Mouse (Mus musculus) gastrocnemius, postnatal 4 days (tissue): ENCODE data around the gene Lat2. TPM values are rescaled to one million over a fixed set of nuclear protein-coding genes. Genes with fewer than 3 reads are reported as not detected.

Source experiments
- DNase-seq, 2 experiments: peaks; one replicate each; pipeline ENCODE4 v3.0.0; 2021 to 2022; ENCODE audit warnings: low spot score in 2 of 2, mixed read lengths in 2 of 2
- total RNA-seq, 2 experiments: library from RNA; stranded (reverse); gene quantifications; 2 replicates each; pipeline ENCODE4 v1.2.3; 2021

Gene Lat2
- total RNA-seq, 2 experiments from 2014 or later = 4.5 to 6.3 TPM

DNA sequence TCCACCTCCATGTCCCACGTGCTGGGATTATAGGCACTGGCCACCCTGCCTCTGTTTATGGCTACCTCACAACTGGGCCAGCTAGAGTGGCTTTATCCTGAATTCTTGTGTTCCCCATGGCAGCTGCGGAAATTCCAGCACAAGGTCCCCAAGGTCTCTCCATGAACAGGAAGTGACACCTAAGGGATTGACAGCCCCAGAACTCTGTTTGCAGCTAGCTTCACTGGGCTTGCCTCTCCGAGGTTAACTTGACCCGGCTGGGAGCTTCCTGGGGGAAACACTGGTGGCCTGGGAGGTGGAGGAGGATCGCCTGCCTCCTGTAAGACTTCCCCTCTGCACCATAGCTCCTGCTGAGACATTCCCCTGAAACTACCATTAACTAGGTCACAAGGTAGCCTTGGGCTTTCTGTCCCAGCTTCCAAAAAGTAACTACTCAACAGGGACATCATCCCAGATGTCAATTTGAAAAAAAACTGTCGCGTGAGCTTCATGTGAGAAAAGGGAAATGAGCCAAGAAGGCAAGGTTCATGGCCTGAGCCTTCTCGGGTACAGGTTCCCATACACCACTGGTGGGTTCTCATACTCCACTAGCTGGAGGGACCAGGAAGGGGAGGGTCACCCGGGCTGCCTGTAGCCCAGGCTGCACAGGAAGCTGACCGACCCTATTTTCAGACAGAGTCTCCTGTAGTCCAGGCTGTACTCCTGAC, 42.2 kb downstream of the Lat2 start:
- DNase-seq = no peak

DNA sequence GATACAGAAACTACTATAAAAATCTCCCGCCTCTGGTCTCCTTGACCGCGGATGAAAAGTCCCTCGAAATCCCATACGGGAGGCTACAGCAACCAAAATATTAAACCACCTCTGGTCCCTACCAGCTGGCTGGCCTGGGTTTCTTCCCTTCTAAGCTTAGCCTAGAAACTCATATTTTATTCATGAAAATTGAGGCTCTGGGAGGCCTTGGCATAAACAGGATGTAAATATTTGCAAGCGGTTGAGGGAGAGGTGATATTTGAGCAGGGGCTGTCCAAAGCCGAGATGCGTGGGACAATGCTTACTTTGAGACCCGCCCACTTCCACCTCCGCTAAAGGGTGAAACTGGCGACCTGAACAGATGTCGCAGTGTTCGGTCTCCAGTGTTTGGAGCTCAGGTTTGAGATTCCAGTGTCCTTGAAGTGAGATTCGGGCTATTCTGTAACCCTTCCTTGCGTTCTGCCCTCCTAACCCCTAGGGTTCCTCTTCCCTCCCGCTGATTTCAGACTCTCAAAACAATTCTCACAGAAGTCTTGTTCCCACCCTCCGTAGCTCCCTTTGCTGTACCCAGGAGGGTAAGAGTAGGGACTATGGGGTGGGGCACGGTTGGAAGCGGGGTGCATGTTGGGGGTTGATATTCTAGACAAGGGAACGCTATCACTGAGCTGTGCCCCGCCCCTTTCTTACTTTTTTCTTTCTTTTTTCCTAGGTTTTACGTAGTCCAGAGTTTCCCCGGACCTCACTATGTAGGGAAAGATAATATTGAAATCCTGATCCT, 42.9 kb downstream of the Lat2 start:
- peak in 1 of 2 experiments; percentile 43 for DNase-seq

DNA sequence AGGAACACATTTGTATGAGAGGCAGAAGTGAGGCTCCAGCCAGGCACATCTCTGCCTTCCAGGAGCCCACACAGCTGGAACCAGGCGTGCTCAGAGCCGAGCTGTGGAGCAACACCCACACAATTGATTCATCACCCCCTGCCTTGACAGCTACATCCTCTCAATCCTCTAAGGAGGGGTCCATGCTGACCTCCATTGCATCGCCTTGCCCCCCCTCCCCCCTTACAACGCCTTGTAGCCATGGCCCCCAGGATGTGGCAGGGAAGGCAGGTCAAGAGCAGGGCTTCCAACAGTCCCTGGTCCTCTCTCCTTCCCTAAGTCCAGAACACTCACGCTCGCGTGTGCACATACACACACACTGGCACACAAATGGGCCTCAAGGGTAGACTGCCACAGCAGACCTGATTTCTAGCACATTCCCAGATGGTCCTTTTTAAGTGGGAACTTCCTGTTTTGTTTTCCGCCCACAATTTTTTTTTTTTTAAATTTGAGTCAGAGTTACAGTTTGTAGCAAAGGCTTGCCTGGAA, 45.8 kb downstream of the Lat2 start:
- DNase-seq = no peak

DNA sequence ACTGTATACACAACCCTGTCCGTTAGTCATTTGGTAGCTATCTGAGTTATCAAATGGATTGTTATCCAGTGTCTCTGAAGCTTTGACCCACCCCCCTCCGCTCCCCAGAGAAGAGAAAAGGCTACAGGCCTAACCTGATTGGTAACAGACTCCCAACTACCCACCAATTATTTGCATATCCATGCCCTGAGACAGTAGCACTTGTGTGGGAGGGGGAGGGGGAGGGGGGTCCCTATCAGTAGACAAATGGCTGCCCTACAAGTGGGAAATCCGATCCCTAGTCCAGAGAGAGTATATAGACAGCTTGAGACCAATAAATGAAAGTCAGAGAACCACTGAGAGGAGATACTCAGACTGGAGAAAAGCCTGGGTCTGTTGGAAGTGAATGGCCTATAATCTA, 46.8 kb downstream of the Lat2 start:
- no peak for DNase-seq

DNA sequence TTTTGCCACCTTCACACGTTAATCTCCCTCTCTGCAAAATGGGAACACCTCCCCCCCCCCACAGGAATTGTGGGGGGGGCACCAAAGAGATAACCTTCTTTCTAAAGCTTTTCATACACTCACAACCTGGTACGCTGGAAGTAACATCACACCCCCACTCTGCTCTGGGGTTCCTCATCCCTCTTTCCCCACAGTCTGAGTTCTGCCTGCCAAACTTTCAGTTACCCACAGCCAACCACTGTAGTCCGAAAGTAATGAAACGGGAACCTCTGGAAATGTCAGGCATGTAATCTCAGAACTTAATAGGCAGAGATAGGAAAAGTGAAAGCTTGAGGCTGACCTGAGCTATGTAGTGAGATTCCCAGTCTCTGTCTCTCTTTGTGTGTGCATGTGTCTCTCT, 47.4 kb downstream of the Lat2 start:
- no peak for DNase-seq

DNA sequence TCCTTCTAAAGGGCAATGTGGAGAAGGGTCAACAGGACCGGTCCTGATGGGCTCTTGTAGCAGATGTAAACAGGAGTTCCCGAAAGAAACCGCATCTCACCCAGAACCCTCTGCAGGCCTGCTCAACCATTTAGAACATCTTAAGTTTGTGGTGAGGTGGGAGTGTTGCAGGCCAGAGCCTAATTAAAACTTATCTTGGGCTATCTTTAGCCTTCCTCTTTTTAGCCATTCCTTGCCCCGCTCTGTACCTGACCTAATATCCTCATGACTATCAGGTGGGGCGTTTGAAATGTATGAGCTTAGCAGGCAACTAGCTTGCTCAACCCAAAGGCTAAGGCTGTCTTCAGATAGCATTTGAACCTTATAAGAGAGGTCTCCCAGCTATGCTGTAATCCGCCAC, 49.1 kb downstream of the Lat2 start:
- DNase-seq = no peak

DNA sequence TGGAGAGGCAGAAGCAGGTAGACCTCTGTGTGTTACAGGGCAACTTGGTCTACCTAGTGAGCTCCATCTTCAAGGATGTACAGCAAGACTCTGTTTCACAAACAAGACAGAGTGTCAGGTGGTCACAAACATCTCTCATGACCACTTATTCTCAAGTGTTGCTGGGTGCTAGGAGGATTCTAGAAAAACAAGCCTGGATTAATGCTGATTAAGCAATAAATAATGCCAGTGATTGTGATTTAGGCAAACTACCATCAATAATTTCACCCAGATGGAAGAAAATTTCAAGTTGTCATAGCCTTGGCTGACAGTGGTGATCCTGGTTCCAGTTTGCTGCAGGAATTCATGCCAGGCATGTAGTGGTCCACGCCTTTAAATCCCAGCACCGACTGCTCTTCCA, 50.6 kb downstream of the Lat2 start:
- no peak for DNase-seq

DNA sequence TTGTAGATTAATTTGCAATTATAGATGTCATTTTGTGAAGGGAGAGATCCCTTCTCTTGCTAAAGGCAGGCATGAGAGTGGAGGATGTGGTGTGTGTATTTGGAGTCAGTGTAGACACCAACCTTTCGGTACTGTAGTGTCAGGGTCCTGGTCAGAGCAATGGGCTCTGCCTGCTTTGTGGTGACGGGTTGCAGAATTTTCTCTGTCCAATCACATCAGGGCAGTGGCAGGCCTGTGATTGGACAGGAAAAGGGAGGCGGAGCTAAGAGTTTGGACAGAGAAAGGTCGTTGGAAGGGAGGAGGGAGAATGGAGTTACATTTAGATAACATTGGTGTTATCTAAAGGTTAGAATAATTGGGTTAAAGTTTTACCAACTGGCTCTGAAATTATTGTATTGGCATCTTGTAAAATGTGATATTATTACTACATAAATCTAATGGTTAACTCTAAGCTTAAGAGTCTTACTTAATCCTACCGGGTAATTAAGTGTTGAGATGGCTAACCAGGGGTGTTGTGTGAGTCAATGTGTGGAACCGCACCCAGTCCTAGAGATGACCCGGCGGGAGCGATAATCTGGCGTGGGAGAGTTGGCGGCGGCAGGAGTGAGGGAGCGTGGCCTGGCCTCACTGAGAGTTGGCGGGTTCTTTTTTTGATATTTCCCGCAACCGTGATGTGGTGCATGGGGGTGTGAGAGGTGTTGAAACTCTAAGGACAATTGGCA, 54.2 kb downstream of the Lat2 start:
- no peak for DNase-seq

DNA sequence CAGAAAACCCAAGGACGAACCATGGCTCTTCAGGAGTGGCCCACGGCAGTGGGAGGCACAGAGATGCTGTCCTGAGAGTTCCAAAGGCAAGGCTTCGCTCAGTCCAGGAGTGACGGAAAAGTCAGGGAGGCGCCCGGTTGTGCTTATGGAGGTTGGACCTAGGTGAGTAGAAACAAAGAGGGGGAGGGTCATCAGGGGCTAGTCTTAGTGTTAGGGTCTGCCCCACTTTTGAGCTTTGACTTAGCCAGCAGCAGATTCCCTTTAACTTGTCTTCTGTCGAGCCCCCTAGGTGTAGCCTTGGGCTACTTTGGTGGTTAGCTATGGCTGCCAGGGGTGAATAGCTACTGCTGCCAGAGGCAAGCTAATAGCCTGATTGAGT, 54.8 kb downstream of the Lat2 start, which contains the start of gene Syna:
Gene Syna, minus strand, starts transcription at position 101 of the 379 bp plus-strand sequence.
- DNase-seq = no peak

DNA sequence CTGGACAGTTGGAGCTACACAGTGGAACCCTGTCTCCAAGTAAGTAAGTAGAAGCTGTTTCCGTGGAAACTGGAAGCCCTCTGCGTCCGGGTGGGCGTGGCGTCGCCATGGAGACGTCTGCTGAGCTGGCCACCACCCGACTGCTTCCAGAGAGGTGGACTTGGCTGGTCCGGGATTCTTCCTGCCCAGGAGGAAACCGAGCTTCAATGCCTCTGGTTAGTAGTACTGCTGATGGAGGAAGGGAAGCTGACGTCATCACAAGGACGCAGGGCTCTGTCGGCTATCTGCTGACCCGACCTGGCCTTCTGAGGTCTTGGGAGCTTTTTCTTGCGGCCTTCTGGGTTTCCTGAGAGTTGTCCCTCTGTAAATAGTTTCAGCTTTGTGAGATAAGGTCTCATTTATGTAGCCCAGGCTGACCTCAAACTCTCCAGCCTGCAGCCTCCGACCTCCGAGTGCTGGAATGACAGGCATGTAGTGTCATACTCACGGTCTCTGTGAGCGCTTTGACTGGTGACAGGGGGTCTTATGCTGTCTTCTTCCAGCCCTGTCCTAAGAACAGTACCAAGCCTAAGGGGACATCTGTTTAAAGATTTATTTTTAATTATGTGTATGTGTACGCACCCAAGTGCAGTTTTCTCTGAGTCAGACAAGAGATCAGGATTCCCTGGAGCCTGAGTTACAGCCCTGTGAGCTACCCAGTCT, 59.2 kb downstream of the Lat2 start:
- DNase-seq = peak in 1 of 2 experiments; percentile 67

DNA sequence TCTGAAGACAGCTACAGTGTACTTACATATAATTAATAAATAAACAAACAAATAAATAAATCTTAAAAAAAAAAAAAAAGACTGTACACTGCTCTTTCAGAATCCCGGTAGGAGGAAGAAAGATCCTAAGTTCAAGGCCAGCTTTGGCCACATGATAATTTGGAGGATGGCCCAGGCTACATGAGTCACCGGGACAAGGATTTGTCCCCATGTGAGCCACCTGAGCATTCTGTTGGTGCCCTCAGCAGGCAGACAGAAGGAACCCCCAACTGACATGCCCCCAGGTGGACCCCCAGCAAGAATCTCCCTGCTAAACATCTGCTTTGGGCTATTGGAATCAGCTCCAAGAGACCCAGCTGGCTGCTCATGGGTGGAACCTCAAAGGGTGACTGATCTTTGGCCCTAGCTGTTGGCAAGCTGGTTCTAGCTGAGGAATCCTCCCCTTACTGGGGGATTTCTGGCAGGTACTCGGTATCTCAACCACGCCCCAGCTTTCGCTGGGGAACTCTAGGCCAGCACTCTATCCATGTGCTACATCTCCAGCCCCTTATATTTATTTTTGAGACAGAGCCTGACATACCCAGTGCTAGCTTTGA, 60.8 kb downstream of the Lat2 start:
- no peak for DNase-seq

DNA sequence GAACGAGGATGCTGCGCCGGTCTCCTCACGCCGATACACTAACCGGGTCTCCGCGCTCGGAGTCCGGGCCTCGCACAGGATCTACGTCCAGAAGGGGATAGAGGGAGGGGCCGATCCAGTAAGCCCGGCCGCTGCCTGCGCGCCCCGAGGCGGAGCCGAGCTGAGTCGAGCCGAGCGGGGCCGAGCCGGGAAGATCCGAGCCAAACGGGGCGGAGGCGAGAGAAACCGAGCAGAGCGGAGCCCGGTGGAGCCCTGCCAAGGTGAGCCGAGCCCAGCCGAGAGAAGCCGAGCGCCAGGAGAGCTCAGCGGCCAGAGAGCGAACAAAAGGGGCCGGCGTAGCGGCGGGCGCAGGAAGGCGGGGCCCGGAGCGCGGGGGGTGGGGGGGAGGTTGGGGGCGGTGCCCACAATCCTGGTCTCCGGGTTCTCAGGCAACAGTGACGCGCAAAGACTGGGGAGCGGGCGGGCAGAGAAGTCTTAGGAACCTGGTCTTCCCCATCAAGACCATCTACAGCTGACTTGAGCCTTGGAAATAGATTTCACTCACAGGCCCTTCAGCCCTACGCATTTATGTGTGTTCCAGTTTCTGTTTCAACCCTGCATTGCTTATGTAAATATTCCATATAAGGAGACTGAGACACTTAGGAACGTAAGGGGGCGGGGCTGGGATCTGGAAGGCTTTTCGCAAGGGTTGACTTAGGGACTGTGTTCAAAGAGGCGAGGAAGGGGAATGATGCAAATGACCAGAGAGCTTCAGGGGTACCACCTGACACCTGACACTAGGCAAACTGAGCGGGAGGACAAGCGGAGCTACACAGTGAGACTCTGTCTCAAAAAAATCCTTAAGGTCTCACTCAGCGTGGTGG, 62.5 kb downstream of the Lat2 start, which contains the start of gene Clip2:
Gene Clip2, minus strand, starts transcription at position 325 of the 863 bp plus-strand sequence.
- peak; percentile 99 to 100 for DNase-seq

DNA sequence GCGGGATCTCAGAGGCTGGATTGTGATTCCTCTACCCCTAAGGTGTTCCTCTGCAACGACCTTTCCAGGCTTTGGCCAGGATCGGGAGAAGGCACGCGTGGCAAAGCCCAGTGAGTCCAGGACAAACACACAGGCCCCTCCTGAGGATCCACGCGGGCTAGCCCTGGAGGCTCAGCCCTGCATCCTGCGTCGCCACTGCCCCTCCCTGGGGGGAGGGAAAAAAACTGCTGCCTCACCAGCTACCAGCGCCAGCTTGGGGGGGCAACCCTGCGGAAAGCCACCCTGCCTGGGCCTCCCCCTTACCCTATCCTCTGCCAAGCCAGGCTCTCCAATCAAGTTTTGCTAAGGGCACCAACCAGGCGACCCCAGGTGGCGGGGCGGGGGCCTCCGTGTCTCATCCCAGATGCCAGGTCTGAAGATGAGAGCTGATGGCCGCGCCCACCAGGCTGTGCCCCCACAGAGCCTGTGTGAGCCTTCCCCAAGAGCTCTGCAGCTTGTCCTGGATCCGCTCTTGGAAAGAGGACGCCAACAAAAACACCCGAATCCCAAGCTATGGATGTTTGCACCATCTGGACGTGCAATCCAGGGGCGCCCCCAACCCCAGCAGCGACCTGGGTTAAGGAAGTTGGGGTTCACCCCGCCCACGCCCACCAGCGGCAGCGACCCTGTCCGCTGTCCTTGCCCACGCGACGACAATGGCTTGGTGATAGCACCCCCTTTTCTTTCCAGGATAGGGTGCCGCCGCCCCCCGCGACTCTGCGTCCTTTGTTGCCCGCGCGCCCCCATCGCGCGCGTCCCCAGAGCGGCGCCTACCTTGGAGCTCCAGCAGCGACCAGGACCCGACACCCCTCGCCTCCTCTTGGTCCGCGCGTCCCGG, 63.4 kb downstream of the Lat2 start:
- peak in 1 of 2 experiments; percentile 45 for DNase-seq

DNA sequence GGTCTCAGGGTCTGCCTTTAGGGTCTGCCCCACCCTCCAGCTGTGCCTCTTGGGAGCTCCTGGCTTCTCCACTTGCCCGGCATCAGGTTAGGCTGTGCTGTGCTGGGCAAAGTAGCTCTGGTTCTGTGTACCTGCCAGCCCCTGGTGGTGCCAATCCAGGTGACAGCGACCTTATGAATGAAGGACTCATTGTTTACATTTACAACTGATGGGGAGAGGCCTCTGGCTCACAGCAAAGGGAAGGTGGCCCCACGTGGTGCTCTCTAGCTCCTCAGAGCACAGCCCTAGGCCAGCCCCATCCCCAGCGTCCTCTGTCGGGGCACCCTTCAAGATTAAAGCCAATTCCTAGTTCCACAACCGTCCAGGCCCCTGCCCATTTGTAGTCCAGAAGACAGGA, 64.0 kb downstream of the Lat2 start:
- DNase-seq = no peak
